Mouse (Mus musculus): ENCODE data around the gene Olfr1176.

The Olfr1176 gene

DNA sequence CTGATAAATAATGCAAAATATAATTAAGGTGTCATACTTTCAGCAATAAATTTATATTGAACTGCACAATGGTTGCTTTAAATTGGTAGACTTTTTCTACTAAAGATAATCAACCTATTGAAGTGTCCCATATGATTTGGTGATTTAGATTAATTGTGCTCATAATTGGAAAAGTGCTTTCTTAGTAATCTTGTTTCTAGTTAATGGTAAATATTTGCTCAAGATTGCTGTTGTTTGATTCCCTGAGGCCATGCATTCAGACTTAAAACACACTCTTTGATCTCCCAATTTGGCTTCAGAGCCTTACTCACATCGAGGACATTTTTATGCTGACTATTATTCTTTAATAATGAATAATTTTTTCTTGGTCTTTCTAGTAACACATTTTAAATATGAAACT lies at the start of gene Olfr1176:
Gene Olfr1176 (plus strand): TSS at position 301 of the 400 bp plus-strand sequence.
- DNase-seq (ENCODE audit: low read depth, low spot score): no peak

DNA sequence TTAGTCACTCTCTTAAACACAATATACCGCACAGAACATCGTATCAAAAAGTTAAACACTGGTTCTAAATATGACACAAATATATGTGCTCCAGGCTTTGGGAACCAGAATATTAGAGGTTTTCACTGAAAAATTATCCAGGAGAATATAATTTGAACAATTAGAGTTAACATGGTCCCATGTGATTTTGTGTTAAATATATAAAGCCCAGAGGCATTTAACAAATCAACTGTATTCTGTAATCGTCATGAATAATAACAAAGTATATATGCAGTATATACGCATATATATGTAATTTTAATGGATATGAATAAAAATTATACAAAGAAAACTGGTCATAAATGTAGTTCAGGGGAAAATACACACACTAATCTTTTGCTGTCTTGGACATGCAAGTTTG lies 21.5 kb upstream of the Olfr1176 start, which contains the start of gene Olfr1174-ps:
Gene Olfr1174-ps (minus strand): TSS at position 101 of the 400 bp plus-strand sequence.
- no peak for DNase-seq (ENCODE audit: low read depth, low spot score)

DNA sequence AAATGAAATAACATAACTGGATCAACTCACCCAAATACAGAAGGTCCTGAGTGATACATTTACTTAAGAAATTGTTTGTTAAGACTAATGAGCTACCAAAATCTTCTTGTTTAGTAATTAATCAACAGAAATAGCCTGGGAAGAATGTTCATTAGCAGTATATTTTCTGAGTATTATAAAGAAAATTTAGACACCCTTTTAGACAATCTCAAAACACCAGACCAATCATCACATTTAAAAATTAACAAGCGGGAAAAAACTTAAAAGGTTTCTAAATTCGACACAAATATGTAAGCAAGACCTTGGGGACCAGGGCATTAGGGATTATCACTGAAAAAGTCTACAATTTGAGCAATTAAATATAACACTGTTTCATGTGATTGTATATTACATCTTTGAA lies 9.4 kb upstream of the Olfr1176 start, which contains the start of gene Olfr1175-ps:
Gene Olfr1175-ps (minus strand): TSS at position 101 of the 400 bp plus-strand sequence.
- no peak for DNase-seq (ENCODE audit: low read depth, low spot score)

DNA sequence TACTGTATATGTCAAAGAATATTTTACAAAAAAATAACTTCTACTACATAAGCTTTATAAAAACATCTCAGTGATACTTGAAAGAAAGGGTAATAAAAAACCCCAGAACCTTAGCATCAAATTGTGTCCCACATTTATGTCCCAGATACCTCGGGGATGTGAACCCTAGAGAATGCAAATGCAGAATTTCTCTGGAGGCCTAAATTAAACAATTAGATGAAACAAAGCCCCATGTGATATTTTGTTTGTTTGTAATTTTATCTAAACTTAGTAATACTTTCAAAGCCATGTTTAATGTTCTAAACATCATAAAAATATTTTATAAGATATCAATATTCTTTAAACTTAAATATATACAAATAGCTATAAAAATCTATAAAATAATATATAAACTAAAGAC lies 9.9 kb downstream of the Olfr1176 start, which contains the start of gene Olfr1177-ps:
Gene Olfr1177-ps (minus strand): TSS at position 101 of the 400 bp plus-strand sequence.
- no peak for DNase-seq (ENCODE audit: low read depth, low spot score)

DNA sequence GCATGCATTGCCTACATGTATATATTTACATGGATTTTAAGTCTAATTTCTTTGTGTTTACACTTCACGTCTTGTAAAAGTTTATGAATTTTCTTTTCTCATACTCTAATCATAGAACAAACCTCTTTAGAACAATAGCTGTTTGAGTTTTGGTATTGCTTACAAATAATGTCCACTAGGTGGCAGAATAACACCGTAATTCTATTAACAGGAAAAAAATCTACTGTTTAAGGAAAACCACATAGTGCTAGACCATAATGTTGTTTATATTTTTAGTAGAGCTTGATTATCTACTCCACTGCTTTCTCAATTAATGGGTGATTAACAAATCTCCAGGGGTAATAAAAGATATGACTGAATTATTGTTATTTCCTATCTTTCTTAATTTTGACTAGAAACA lies 19.8 kb downstream of the Olfr1176 start:
- peak; percentile 10 for DNase-seq (ENCODE audit: low read depth, low spot score)

DNA sequence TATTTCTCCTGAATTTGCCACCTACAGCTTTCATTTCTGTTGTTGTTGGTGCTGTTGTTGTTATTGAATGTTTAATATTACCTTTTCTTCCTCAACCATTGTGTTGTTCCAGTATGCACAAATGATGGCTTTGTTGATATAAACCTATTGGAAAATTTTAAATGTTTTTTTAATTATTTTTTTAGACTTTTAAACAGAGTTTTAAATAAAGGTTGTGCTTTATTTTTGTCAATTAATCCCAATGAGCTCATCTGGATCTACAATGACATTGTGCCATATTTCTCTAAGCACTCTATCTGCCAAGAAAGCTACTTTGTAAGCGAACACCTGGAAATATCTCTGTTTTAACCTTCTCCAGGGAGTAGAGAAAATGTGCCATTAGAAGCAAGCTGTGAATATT lies 50.2 kb downstream of the Olfr1176 start, which contains the start of gene Olfr1178:
Gene Olfr1178 (plus strand): TSS at position 301 of the 400 bp plus-strand sequence.
- no peak for DNase-seq (ENCODE audit: low read depth, low spot score)
